Mouse (Mus musculus): ENCODE data around the gene Cracr2a.

The Cracr2a gene

GRCm38 (mm10) chr6:127618686-127619085, 57.5 kb downstream of the Cracr2a start:
- in situ Hi-C loops (cut with MboI, MseI), result no loop called here

- in situ Hi-C loops (cut with MboI, MseI), result no loop called here
Observed at GRCm38 (mm10) chr6:127625135-127625534, 64.0 kb downstream of the Cracr2a start.

DNA sequence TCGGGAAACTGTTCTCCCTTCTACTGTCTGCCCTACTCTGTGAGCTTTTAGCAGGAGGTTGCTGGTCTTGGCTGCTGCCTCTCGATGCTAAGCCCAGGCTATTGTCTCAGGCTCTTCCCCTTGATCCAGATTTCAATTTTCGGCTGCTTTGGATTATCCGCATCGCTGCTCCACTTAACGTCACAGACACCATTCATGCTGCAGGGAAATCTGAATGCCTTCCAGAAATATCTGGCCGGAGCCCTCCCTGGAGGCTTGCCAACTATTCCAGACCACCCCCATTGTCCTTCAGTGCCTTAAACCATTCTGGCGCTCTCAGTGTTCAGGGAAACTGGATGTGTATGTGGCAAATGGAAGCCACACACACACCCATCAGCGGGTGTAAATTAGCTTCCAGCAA, 66.3 kb downstream of the Cracr2a start:
- in situ Hi-C loops (cut with MboI, MseI), result no loop called here

- in situ Hi-C loops (cut with MboI, MseI), result no loop called here
Observed at GRCm38 (mm10) chr6:127629249-127629648, 68.1 kb downstream of the Cracr2a start.

DNA sequence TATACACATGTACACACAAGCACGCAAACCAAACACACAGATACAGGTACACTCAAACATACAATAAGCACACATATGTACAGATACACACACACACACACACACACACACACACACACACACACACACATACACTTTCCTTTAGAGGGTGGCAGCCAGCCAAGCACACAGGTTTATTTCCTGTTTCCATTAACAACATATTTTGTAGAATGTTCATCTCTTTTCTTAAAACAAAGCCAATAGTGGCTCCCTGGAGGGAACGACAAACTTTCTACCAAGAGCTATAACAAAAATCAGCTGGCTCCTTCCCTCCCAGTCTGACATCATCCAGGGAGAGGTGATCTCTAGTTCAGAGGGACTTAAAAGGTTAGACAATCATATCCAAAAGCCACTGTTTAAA, 73.7 kb downstream of the Cracr2a start:
- in situ Hi-C loops (cut with MboI, MseI), result no loop called here

DNA sequence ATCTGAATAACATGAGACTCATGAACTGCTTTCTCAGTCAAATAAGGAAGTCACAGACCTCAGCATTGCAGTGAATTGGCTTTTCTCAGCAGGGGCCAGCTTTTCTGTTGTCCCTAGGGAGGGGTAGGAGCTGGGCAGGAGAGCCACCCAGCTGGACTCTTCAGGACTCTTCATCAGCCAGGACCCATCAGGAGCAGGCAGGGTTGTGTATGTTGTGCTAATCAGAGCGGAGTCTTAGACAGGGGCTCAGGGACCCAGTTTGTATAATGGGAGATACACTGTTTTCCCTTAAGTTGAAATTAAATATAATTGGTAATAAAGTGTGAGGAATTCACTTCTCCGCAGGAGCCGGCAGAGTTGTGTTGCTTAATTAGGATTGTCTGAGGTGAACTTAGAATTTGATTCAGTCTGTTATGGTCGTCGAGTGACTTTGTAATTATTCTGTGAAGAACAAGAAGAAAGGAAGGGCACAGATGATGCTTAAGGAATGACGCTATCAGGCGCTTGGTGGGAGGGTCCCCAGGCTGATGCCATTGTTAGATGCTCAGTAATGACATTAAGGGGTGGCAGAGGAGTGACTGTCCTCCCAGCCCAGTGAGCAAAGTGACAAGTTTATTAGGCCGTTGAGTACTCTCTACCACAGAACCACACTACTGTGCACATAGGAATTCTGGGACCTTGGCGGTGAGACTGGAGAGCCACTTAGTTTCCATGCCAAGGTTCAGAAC, 74.5 kb downstream of the Cracr2a start:
- in situ Hi-C loops (cut with MboI, MseI), result no loop called here

DNA sequence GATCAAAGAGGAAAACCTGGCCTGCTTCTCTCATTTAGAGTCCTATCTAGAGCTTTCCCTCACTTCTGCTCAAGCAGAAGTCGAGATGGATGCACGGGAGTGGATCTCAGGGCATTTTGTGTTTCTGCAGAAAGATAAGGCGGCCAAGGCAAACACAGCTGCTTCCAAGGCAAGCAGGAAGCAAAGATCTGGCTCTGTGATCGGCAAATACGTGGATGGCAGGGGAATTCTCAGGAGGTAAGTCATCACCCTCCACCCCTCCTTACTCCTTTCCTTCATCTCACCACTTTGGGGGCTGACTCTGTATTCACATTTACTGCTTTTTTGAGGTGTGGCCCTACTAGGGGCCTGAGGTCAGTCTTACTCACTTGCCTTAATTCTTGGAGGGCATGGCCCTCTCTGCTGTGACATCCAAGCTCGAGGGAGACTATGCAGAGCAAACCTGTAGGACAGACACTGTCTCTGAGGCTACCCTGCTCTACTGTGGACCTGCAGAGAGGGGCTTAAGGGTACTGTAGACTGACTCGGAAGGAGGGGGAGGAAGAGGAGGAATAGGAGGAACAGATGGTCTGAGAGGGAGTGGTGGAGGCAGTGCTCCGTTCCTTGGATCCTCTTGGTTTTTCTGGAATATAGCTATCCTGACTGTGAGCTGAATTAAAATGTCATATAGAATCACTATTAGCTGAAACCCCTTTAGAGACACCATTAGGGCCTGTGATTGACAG, 80.1 kb downstream of the Cracr2a start:
- in situ Hi-C loops (cut with MboI, MseI), result no loop called here

- in situ Hi-C loops (cut with MboI, MseI), result loop anchor here (25.0 kb wide), 1 partner anchor 1456 kb away; the partner anchor contains the start of gene Clec2e
Observed at GRCm38 (mm10) chr6:127655988-127656387, 94.8 kb downstream of the Cracr2a start.

GRCm38 (mm10) chr6:127657152-127657551, 96.0 kb downstream of the Cracr2a start:
- in situ Hi-C loops (cut with MboI, MseI), result loop anchor here (25.0 kb wide), 1 partner anchor 1455 kb away; the partner anchor contains the start of gene Clec2e

DNA sequence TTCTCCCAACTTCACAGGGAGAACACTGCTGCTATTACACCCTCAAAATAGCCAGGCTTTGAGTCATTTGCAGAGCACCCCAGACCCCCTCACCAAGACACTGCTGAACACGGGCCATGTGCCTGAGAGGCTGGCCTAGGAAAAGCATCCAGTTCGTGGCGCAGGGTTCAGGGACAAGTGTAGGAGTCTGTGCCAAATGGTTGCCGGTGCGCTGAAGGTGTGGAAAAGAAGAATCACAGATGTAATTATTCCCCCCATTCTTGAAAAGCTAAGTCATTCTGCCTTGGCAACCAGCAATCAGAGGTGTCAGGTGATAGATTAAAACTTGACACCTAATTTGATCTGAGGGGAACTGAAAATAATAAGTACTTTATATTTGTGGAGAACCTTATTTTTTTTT, 98.3 kb downstream of the Cracr2a start:
- in situ Hi-C loops (cut with MboI, MseI), result loop anchor here (25.0 kb wide), 1 partner anchor 1453 kb away; the partner anchor contains the start of gene Clec2e

GRCm38 (mm10) chr6:127659966-127660365, 98.8 kb downstream of the Cracr2a start:
- in situ Hi-C loops (cut with MboI, MseI), result loop anchor here (25.0 kb wide), 1 partner anchor 1452 kb away; the partner anchor contains the start of gene Clec2e

- in situ Hi-C loops (cut with MboI, MseI), result loop anchor here (25.0 kb wide), 1 partner anchor 1450 kb away; the partner anchor contains the start of gene Clec2e
Observed at GRCm38 (mm10) chr6:127661717-127662292, 100.7 kb downstream of the Cracr2a start.

- in situ Hi-C loops (cut with MboI, MseI), result loop anchor here (25.0 kb wide), 1 partner anchor 1449 kb away; the partner anchor contains the start of gene Clec2e
Observed at GRCm38 (mm10) chr6:127663263-127663662, 102.1 kb downstream of the Cracr2a start.

GRCm38 (mm10) chr6:127669313-127669712, 108.2 kb downstream of the Cracr2a start:
- in situ Hi-C loops (cut with MboI, MseI), result loop anchor here (25.0 kb wide), 1 partner anchor 1443 kb away; the partner anchor contains the start of gene Clec2e

GRCm38 (mm10) chr6:127670031-127670430, 108.9 kb downstream of the Cracr2a start:
- in situ Hi-C loops (cut with MboI, MseI), result loop anchor here (25.0 kb wide), 1 partner anchor 1442 kb away; the partner anchor contains the start of gene Clec2e

- in situ Hi-C loops (cut with MboI, MseI), result loop anchor here (25.0 kb wide), 1 partner anchor 1440 kb away; the partner anchor contains the start of gene Clec2e
Observed at GRCm38 (mm10) chr6:127672071-127672470, 110.9 kb downstream of the Cracr2a start.

- in situ Hi-C loops (cut with MboI, MseI), result no loop called here
Observed at GRCm38 (mm10) chr6:127676866-127677265, 115.7 kb downstream of the Cracr2a start.

GRCm38 (mm10) chr6:127678320-127678719, 117.2 kb downstream of the Cracr2a start:
- in situ Hi-C loops (cut with MboI, MseI), result no loop called here

DNA sequence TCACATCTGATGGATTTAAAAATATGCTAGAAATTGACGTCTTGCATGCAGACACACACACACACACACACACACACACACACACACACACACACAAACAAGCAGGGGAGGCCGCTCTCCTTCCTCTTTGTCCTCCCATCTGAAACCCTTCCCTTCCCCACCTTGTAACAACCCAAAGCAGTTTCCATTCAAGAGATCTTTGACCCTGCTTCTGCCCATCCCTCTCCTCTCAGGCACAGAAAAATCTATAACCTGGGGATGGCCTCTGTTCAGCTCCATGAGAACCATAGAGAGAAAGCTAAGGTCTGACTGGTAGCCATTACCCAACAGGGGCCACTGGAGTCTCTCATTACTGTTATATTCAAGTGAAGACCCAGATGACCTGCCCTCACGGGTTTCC, 117.9 kb downstream of the Cracr2a start:
- in situ Hi-C loops (cut with MboI, MseI), result no loop called here

GRCm38 (mm10) chr6:127680784-127681183, 119.6 kb downstream of the Cracr2a start:
- in situ Hi-C loops (cut with MboI, MseI), result no loop called here

DNA sequence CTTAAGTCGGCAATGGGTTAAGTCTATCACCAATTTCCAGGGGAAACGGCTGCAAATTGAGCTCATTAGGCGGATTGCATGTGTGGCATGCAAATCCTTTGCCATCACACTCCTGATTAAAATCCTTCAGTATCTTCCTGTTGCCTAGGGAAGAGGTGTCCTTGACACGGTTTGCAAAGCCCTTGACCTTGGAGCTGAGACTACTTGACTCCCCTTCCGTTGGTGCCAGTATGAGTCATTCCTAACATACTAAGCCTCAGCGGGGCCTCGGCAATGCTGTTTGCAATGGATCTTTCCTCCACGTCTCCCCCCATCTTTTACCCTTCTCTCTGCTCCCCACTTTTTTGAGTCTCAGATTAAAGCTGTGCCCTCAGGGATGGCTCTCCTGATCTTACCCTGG, 122.4 kb downstream of the Cracr2a start:
- in situ Hi-C loops (cut with MboI, MseI), result no loop called here

GRCm38 (mm10) chr6:127684981-127685380, 123.8 kb downstream of the Cracr2a start:
- in situ Hi-C loops (cut with MboI, MseI), result no loop called here
